Mouse (Mus musculus) liver, postnatal 0 days (tissue): ENCODE data around the gene Rbm8a2.

Experiments
- CTCF ChIP-seq: sonication (generic); IDR thresholded peaks from 2 replicates; pipeline ENCODE4 v1.5.1; 2016; ENCODE audit warnings: antibody characterized with exemption, low read depth
- EP300 ChIP-seq: IDR thresholded peaks from 2 replicates; pipeline ENCODE4 v1.6.1; 2016; ENCODE audit warnings: antibody characterized with exemption, low read depth, mild to moderate bottlenecking

DNA sequence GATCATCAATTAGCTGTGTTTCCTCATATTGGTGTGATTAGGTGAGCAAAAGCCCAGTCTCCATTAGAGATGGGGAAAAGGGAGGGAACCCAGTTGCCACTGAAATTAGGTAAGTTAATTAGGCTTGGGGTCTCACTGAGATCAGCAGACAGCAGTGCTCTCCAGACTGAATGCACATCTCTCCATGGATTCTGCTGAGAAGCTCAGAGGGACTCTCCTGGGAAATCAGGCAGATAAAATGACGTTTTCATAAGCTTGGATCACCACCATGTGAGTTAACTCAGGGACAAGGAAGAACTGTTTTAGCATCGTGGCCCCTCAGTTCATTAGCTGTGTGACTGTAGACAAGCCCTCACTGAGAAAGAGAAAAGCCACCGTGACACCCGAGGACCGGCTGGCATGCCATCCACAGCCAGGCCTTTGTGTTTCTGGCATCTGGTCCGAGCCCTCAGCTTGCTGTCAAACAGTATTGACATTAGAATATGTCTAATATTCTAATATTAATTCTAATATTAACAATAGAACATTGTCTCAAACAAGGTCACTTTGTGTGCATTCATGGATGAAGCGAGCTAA, 18.2 kb upstream of the Rbm8a2 start:
- TF ChIP-seq CTCF, result no peak
- no peak for TF ChIP-seq EP300
